Mouse (Mus musculus): ENCODE data around the gene Actrt2. TPM values are rescaled to one million over a fixed set of nuclear protein-coding genes. Genes with fewer than 3 reads are reported as not detected.

The Actrt2 gene
- polyA plus RNA-seq, 1 experiment from 2014 or later, result not detected

DNA sequence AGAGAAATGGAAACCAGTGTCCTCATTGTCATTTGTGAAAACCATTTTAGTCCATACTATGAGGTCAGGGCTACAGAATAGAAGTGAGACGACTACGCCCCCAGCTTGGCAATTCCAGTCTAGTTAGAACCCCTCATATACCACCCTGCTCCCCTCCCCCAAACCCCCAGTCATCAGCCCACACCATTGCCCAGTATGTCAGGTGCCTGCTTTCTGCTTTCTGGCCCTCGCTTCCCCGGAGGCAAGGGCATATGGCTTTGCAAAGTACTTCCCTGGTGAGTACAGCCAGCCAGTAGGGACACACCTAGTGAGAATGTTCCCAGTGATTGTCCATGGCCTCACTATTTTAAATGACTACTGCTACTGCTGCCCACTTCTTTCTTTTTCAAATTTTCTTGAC lies 6.3 kb upstream of the Actrt2 start:
- H3K27ac ChIP-seq, result no peak overlapping the region
- H3K4me3 ChIP-seq (replicated peaks; ENCODE audit: low read length), result no peak overlapping the region
- H3K9me3 ChIP-seq (ENCODE audit: control insufficient read depth, low read length), result no peaks in the 10 kb centered on the region
- H3K27me3 ChIP-seq (ENCODE audit: control insufficient read depth, insufficient read depth, low read length), result no peaks in the 10 kb centered on the region
- H3K9ac ChIP-seq, result no peak overlapping the region
- H3K4me1 ChIP-seq (replicated peaks; ENCODE audit: control insufficient read depth, insufficient read depth, low read length), result no peaks in the 10 kb centered on the region; the same call in 1 of the 2 replicates
- WGBS, result 76% methylated on average over 4 of the region's 4 CpGs
- ATAC-seq (ENCODE audit: low FRiP score), result no peak
- no peak overlapping the region for H3K4me2 ChIP-seq (replicated peaks)
- no peaks in the 10 kb centered on the region for H3K36me3 ChIP-seq (replicated peaks; ENCODE audit: control insufficient read depth, insufficient read depth)
- no peak for DNase-seq (ENCODE audit: low spot score)

DNA sequence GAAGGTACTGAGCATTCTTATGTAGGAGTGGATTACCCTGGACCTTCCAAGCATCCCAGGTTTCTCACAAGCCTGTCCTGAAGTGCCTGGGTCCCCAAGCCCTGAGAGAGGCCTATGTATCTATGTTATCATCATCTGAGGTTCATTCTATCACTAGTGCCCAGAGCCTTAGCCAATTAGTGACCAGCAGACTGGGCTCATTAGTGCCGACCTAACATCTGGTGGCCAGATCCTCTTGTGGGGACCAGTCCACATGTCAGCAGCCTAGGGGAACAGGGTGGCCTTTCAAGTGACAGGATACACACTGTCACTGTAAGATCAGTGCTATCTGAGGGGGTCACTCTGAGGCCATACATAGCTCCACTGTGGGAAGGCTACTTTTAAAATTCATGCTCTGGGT lies 4.4 kb upstream of the Actrt2 start:
- ATAC-seq (ENCODE audit: low FRiP score) (no peak), DNase-seq (ENCODE audit: low spot score) (no peak)
- Histone ChIP-seq H3K27ac (no peak overlapping the region), H3K4me3 (replicated peaks; ENCODE audit: low read length) (no peak overlapping the region), H3K4me1 (replicated peaks; ENCODE audit: control insufficient read depth, insufficient read depth, low read length) (no peaks in the 10 kb centered on the region; the same call in 1 of the 2 replicates), H3K9ac (no peak overlapping the region), H3K9me3 (ENCODE audit: control insufficient read depth, low read length) (no peaks in the 10 kb centered on the region), H3K27me3 (ENCODE audit: control insufficient read depth, insufficient read depth, low read length) (no peaks in the 10 kb centered on the region), H3K36me3 (replicated peaks; ENCODE audit: control insufficient read depth, insufficient read depth) (no peaks in the 10 kb centered on the region), H3K4me2 (replicated peaks) (no peak overlapping the region)
- 81% methylated on average over 1 of the region's 1 CpGs for WGBS

DNA sequence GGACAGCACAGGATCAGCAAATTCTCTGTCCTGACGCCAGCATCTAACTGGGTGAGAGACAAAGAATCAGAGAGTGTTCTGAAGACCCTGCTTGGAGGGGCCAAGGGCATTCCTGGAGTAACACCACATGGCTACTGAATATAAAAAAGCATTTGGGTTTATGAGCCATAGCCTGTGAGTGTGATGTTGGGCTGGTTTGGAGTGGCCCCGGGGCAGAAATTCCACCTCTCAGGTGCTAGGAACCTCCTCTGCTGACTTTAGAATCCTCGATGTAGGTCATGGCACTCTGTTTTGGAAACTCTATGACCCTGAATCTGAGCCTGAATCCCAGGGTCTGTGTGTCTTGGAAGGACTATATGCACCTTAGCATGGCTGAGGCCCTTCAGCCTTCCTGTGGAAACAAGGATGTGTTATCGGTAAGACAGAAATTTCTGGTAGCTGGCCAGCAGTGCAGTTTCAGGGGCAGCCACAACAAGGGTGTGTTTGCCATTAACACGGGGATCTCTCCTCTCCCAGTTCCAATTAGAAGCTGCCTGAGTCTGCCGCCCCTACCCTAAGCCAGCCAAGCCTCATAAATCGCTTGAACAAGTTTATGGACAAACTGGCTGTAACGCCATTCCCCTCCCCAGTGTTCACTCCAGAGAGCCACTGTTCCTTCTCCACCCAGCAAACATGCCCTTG lies 3.7 kb upstream of the Actrt2 start:
- Histone ChIP-seq H3K27ac (no peak overlapping the region), H3K36me3 (replicated peaks; ENCODE audit: control insufficient read depth, insufficient read depth) (no peaks in the 10 kb centered on the region), H3K9me3 (ENCODE audit: control insufficient read depth, low read length) (no peaks in the 10 kb centered on the region), H3K27me3 (ENCODE audit: control insufficient read depth, insufficient read depth, low read length) (no peaks in the 10 kb centered on the region), H3K4me1 (replicated peaks; ENCODE audit: control insufficient read depth, insufficient read depth, low read length) (no peaks in the 10 kb centered on the region; the same call in 1 of the 2 replicates), H3K4me2 (replicated peaks) (no peak overlapping the region), H3K9ac (no peak overlapping the region), H3K4me3 (replicated peaks; ENCODE audit: low read length) (no peak overlapping the region)
- ATAC-seq (ENCODE audit: low FRiP score) (no peak), DNase-seq (ENCODE audit: low spot score) (no peak)
- WGBS, result 85% methylated on average over 8 of the region's 8 CpGs

DNA sequence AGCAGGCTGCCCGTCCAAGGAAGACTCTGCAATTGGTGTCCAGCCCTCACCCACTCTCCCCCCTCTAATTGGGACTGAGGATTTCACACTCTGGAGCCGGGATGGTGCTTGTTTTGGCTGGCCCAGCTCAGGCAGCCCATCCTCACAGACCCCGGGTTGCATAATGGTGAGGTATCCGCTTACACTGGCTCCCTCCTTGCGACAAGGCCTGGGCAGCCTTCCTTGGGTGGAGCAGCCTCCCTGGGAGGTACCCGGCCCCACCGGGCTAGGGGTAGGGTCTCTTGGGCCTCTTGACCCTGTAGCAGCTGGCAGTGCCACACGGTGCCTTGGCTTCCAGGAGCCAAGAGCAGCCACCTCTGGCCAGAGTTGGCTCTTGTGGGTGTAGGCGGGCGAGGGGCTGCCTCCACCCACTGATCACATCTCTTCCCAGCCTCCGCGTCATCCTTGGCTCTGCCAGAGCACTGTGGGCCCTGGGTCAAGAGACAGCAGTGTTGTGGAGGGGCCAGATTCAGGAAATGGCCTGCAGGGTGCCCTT lies 4.9 kb downstream of the Actrt2 start:
- Histone ChIP-seq H3K4me1 (replicated peaks; ENCODE audit: control insufficient read depth, insufficient read depth, low read length) (no peaks in the 10 kb centered on the region), H3K27ac (no peak overlapping the region), H3K4me3 (replicated peaks; ENCODE audit: low read length) (no peak overlapping the region), H3K36me3 (replicated peaks; ENCODE audit: control insufficient read depth, insufficient read depth) (no peaks in the 10 kb centered on the region), H3K9ac (no peak overlapping the region), H3K27me3 (ENCODE audit: control insufficient read depth, insufficient read depth, low read length) (no peaks in the 10 kb centered on the region; the same call in 1 of the 2 replicates), H3K4me2 (replicated peaks) (no peak overlapping the region), H3K9me3 (ENCODE audit: control insufficient read depth, low read length) (no peaks in the 10 kb centered on the region)
- ATAC-seq (ENCODE audit: low FRiP score), result no peak
- DNase-seq (ENCODE audit: low spot score), result no peak
- WGBS, result 72% methylated on average over 12 of the region's 12 CpGs

DNA sequence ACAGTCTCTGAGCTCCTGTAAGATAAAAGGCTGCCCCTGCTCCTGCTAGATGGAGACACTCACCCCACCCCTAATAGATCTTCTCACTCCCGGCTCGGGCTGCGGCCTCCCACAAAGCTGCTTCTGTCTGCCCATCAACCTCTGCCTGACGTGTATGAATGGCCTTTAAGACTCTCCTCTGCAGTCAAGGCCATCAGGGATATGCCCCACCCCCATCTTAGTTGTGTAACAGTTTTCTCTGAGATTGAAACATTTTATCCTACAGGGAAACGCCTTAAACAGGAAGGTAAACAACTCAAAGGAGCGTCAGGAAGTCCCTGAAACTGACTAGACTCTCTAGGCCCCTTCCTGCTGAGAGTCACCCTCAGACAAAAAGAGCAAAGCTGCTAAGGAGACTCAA lies 6.4 kb downstream of the Actrt2 start:
- Histone ChIP-seq H3K27me3 (ENCODE audit: control insufficient read depth, insufficient read depth, low read length) (no peaks in the 10 kb centered on the region; the same call in 1 of the 2 replicates), H3K4me1 (replicated peaks; ENCODE audit: control insufficient read depth, insufficient read depth, low read length) (no peaks in the 10 kb centered on the region), H3K36me3 (replicated peaks; ENCODE audit: control insufficient read depth, insufficient read depth) (no peaks in the 10 kb centered on the region), H3K9me3 (ENCODE audit: control insufficient read depth, low read length) (no peaks in the 10 kb centered on the region), H3K4me2 (replicated peaks) (no peak overlapping the region), H3K27ac (no peak overlapping the region), H3K9ac (no peak overlapping the region), H3K4me3 (replicated peaks; ENCODE audit: low read length) (no peak overlapping the region)
- no peak for ATAC-seq (ENCODE audit: low FRiP score)
- DNase-seq (ENCODE audit: low spot score), result no peak
- 51% methylated on average over 6 of the region's 6 CpGs for WGBS

DNA sequence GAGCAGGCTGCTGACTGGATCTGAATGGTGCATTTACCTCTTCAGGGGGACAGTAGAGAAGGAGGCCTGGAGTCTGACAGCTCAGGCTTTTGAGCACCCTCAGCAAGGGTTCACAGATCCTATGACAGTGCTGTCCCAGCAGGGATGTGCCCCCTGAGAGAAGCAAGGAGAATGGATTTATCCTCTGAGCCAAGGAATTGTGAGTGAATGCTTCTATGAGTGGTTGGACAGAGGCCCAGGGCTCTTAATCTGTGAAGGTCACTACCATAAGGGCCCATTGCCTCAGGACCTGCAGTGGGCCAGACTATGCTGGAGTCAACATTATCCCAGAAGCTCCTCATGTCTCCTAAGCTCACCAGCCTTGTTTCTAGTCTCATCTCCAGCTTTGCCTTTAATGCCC lies 7.6 kb downstream of the Actrt2 start:
- H3K9me3 ChIP-seq (ENCODE audit: control insufficient read depth, low read length), result no peaks in the 10 kb centered on the region
- no peaks in the 10 kb centered on the region for H3K36me3 ChIP-seq (replicated peaks; ENCODE audit: control insufficient read depth, insufficient read depth)
- ATAC-seq (ENCODE audit: low FRiP score), result no peak

DNA sequence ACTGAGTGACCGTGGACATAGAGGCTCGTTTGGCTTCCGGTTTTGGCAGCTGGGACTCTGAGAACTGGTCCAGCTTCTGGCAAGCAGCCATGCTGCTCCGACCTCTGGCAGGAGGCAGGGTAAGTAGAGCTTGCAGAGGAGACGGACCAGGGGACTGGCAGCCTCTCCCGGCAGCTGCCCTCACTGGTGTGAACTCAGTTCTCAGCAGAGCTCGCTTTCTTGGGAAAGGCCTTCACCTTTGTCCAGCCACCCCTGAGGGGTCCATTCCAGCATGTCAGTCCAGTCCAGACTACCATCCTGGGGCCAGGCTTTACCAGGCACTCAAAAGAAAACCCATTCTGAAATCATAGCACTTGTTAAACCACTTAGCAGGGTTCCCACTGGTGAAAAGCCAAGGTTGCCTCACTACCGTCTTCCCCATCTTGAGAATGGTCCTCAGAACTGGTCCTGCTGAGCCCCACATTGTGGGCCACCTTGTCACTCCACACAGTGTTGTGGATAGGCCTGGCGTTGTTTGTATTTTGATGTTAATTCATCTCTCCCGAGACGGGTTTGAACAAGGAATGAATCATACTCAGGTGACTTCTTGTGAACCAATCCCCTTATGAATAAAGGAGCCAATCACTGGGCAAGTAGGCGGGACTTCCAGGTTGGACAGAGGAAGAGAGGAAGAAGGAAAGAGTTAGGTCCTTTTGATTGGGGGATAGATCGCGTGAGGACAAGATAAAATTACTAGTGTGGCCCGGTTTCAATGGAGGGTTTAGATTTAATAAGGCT lies 12.3 kb downstream of the Actrt2 start:
- Histone ChIP-seq H3K9ac (no peak overlapping the region), H3K9me3 (ENCODE audit: control insufficient read depth, low read length) (no peaks in the 10 kb centered on the region), H3K27ac (no peak overlapping the region), H3K27me3 (ENCODE audit: control insufficient read depth, insufficient read depth, low read length) (no peaks in the 10 kb centered on the region), H3K4me2 (replicated peaks) (no peak overlapping the region), H3K4me3 (replicated peaks; ENCODE audit: low read length) (no peak overlapping the region), H3K4me1 (replicated peaks; ENCODE audit: control insufficient read depth, insufficient read depth, low read length) (no peaks in the 10 kb centered on the region), H3K36me3 (replicated peaks; ENCODE audit: control insufficient read depth, insufficient read depth) (no peaks in the 10 kb centered on the region)
- DNase-seq (ENCODE audit: low spot score) (no peak), ATAC-seq (ENCODE audit: low FRiP score) (no peak)
- WGBS, result 70% methylated on average over 15 of the region's 15 CpGs

More for the DNA sequence above, 7.6 kb downstream of the Actrt2 start:
- Histone ChIP-seq H3K4me3 (replicated peaks; ENCODE audit: low read length) (no peak overlapping the region), H3K27ac (no peak overlapping the region), H3K9ac (no peak overlapping the region), H3K4me2 (replicated peaks) (no peak overlapping the region), H3K4me1 (replicated peaks; ENCODE audit: control insufficient read depth, insufficient read depth, low read length) (no peaks in the 10 kb centered on the region), H3K27me3 (ENCODE audit: control insufficient read depth, insufficient read depth, low read length) (no peaks in the 10 kb centered on the region; the same call in 1 of the 2 replicates)
- DNase-seq (ENCODE audit: low spot score), result no peak

DNA sequence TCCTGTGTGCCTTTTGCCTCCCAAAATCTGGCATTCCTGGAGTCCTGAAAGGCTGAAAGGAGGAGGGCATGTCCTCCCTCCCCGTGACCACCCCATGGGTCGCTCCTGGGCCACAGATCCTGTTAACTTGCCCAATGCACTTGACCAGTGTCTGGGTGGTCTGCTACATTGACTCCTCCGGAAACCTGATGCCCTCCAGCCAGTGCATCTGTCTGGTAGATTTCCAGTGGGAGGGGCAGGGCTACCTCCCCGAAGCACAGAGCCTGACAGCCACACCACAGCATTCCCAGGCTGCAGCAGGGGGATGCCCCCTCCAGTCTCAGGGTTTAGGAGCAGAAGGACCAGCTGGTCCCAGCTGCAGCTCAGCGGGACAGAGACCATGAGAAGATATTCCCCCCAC lies 15.2 kb downstream of the Actrt2 start:
- Histone ChIP-seq H3K4me2 (replicated peaks) (no peak overlapping the region), H3K27me3 (ENCODE audit: control insufficient read depth, insufficient read depth, low read length) (no peaks in the 10 kb centered on the region; the same call in 1 of the 2 replicates), H3K36me3 (replicated peaks; ENCODE audit: control insufficient read depth, insufficient read depth) (no peaks in the 10 kb centered on the region), H3K27ac (no peak overlapping the region), H3K4me1 (replicated peaks; ENCODE audit: control insufficient read depth, insufficient read depth, low read length) (no peaks in the 10 kb centered on the region), H3K9me3 (ENCODE audit: control insufficient read depth, low read length) (no peaks in the 10 kb centered on the region), H3K4me3 (replicated peaks; ENCODE audit: low read length) (no peak overlapping the region), H3K9ac (no peak overlapping the region)
- WGBS, result 24% methylated on average over 5 of the region's 5 CpGs
- DNase-seq (ENCODE audit: low spot score) (no peak), ATAC-seq (ENCODE audit: low FRiP score) (no peak)

DNA sequence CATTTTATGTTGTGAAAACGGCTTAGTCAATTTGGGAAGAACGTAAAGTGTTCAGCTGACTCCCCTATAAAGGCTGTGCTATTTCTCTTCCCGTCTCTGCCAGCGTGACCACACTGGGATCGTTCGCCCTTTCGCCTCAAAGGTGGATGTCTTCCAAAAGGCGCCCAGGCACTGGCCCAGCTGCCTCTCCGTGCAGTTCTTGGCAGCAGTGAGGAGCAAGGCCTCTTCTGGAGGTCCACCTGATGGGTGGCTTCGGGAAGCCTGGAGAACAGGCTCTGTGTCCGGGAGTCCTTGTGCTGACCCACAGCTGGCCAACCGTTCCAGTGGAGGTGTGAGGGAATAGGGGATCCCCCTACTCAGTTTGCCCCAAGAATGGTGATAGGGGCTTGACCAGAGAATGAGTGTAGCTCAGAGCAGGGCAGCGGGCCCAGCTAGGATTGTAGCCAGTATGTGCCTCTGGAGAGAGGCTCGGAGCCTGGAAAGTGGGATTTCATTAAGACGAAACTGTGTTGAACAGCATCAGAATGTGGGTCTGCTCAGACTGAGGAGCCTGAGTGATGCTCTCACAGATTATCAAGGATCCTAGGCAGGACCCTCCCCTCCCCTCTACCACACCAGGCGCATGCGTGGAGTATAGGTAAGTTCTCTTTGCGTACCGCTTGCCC lies 18.5 kb downstream of the Actrt2 start:
- no peak overlapping the region for H3K27ac ChIP-seq
- peaks cover 14% of the 10 kb centered on the region for H3K9me3 ChIP-seq (ENCODE audit: control insufficient read depth, low read length)
- DNase-seq (ENCODE audit: low spot score) (no peak), ATAC-seq (ENCODE audit: low FRiP score) (no peak)
- H3K4me1 ChIP-seq (replicated peaks; ENCODE audit: control insufficient read depth, insufficient read depth, low read length), result no peaks in the 10 kb centered on the region
- peaks cover 14% of the 10 kb centered on the region for H3K27me3 ChIP-seq (ENCODE audit: control insufficient read depth, insufficient read depth, low read length)
- no peak overlapping the region for H3K4me2 ChIP-seq (replicated peaks)
- WGBS, result 80% methylated on average over 19 of the region's 19 CpGs
- no peak overlapping the region for H3K4me3 ChIP-seq (replicated peaks; ENCODE audit: low read length)
- H3K9ac ChIP-seq, result no peak overlapping the region
- H3K36me3 ChIP-seq (replicated peaks; ENCODE audit: control insufficient read depth, insufficient read depth), result no peaks in the 10 kb centered on the region

All from hindbrain, embryonic 14.5 days (tissue).